Mouse (Mus musculus): ENCODE results near the gene Drc7.

GRCm38 (mm10) chr8:95056414-95056813 is 1.5 kb downstream of the Drc7 start:
- no peak for TF ChIP-seq CTCF (IDR thresholded peaks at IDR 0.05; ENCODE audit: low read depth, low read length)
- TF ChIP-seq POLR2A (IDR thresholded peaks at IDR 0.05; ENCODE audit: borderline replicate concordance, low read depth, low read length), result no peak
